Mouse (Mus musculus) fat pad, adult 2 months (tissue): ENCODE data around the gene Mmab.

Experiments used
- DNase-seq: peaks from one replicate; pipeline ENCODE4 v3.0.0-alpha.2; 2011; ENCODE audit warnings: low read depth, low spot score; ENCODE audit errors: extremely low read depth

Gene Mmab

GRCm38 (mm10) chr5:114443566-114444367, at the start of gene Mmab, which contains the start of gene Mvk:
Gene Mmab (minus strand): TSS chr5:114444060.
Gene Mvk (plus strand): TSS chr5:114444269.
- peak; percentile 97 for DNase-seq

DNA sequence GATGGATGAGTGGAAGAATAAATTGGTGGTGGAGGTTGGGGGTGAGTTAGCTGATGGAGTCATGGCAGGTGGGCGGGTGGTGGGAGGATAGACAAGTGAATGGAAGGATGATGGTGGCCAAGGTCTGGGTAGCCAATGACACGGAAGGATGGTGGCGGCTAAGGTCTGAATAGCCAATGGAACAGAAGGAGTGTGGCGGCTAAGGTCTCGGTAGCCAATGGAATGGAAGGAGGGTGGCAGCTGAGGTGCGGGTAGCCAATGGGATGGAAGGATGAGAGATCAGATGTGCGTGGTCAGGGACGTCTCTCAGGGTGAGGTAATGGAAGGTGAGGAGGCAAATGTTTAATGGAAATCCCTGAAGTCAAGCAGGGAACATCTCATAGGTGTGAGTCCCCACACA, 46.4 kb upstream of the Mmab start:
- no peak for DNase-seq

DNA sequence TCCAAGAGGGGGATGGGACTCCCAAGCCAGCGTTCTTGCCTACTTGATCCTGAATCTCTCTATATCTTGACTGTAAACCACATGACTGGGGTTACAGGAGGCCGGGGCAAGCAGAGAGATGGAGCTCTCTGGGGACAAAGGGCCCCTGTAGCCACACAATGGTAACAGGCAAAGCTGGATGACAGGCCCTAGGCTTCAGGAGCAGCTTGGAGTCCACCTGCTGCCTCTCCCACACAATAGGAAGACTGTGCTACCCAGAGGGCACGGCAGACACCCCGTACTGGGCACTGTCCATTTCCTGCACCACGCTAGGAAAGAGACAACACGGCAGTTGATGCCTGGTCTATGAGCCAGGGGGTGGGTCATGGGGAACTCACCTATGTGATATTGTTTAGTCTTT, 45.7 kb upstream of the Mmab start:
- no peak for DNase-seq

DNA sequence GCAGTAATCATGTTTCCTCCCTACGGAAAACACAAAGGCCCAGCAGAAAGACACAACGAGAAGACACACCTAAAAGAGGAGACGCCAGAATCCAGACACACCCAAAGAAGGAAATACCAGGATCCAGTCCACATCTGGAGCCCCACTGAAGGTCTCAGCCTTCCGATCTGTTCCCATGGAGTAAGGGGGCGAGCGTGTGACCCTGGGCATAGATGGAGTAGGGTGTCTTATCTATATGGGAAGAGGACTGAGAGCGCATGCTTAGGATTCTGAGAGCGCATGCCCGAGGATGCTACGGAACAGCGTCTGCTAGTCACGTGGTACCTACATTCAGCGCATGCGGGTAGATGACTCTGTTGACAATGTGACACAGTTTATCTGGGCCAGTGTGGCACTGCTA, 41.8 kb upstream of the Mmab start:
- DNase-seq, result no peak

DNA sequence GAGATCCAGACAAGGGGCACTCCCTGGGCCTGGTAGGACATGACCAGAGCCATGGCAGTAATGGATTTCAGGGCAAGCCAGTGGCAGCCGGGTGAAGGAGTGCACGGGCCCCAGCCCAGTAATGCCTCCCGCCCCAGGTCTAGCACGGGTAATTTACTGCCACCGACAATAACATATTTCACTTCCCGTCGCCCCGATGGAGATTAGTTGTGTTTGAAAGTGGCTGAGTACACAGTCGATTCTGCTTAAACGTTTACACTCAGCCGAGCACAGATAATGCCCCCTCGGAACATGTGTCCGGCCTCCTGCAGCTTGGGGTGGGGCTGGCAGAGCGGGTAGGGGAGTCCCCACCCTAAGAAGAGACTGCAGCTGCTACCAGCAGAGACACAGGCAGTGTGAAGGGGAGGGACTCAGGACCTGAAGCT, 38.7 kb upstream of the Mmab start:
- DNase-seq, result no peak

DNA sequence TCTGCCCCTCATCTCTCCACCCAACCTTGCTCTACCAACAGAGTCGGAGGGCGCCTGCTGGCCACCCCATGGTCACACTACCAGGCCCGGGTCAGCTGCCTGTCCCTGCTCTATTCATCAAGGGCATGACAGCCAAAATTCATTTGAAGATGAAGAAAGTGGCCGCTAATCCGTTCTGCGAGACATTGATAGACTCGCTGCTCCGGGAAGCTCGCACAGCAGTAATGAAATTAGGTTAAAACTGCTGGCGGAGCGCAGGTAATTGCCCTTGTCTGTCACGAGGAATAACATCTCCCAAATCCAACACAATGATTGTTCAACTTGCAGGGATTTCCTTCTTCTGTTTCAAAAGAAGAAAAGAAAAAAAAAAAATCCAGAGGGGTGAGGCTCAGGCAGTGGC, 34.4 kb upstream of the Mmab start:
- DNase-seq, result no peak

- no peak for DNase-seq
Measured at GRCm38 (mm10) chr5:114474741-114475491, 31.1 kb upstream of the Mmab start.

DNA sequence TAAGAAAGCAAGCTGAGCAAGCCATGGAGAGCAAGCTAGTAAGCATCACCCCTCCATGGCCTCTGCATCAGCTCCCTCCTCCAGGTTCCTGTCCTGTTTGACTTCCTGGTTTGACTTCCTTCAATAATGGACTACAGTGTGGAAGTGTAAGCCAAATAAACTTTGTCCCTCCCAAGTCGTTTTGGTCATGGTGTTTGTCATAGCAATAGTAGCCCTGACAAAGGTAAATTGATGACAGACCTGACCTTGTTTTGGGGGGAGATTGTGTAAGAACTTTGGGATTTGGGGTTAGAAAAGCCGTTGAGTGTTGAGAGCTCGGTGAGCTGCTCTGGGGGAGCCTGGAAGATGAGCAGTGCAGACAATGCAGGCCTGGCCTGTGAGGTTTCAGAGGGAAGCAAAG, 26.5 kb upstream of the Mmab start:
- DNase-seq, result no peak

DNA sequence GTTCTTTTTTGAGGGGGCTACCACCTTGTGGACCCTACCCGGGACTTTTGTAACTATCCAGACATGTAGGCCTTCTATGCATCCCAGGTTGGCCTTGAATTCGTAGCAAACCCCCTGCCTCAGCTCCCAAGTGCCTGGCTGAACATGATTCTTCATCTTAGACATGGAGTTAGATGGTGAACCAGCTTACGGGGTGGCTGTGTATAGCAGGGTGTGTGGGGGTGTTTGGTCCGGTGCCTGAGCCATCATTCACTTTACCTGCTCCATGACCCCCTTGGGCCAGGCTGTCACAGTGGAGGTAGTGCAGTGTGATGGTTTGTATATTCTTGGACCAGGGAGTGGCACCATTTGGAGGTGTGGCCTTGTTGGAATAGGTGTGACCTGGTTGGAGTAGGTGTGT, 24.1 kb upstream of the Mmab start:
- DNase-seq, result no peak

DNA sequence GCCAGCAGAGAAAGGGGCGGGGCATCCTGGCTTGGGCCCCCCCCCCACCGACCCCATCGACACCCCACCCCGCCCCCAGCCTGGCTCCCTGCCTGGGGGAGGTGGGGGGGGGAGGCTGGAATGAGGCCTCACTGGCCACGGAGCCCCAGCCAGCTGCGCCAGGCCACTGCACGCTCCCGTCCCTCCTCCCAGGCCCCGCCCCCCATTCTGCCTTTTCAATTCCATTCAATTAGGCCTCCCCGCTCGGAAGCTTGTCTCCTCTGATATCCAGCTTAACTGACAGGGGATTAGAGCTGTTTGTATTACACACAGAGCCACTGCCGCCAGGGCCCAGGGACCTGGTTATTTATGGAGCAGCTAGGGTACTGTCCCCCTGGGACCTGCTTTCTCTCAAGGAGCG, 23.6 kb upstream of the Mmab start:
- DNase-seq, result no peak

- DNase-seq, result no peak
Measured at GRCm38 (mm10) chr5:114467019-114467418, 23.2 kb upstream of the Mmab start.

DNA sequence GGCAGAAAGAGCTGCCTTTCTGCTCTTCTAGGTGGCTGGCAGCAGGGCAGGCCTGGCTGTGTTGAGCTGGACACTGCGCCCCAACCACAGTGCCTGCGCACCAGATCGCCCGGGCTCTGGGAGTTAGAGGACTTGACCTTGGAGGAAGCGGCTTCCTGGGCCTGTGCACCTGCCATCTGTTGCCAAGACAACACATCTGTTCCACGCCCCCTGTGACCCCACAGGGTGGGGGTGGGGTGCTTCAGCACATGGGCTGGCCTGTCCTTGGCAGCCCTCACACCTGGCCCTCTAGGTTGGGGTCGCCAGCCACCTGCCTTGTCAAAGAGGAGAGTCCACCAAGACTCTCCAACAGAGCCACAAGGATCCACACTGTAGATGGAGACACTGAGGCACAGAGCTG, 21.8 kb upstream of the Mmab start:
- DNase-seq, result no peak

DNA sequence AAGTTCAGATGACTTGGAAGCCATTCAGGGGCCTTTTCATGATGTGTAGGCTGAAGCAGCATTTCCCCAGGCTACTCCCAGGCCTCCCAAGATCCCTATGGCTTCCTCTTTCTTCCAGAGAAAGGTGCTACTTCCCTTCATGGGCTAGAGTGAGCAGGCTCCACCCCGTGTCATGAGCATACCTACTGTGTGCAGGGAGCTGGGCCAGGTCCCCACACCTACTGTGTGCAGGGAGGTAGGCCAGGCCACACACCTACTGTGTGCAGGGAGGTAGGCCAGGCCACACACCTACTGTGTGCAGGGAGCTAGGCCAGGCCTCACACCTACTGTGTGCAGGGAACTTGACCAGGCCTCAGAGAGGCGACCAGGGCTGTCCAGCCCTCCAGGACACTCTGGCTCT, 20.7 kb upstream of the Mmab start:
- no peak for DNase-seq

DNA sequence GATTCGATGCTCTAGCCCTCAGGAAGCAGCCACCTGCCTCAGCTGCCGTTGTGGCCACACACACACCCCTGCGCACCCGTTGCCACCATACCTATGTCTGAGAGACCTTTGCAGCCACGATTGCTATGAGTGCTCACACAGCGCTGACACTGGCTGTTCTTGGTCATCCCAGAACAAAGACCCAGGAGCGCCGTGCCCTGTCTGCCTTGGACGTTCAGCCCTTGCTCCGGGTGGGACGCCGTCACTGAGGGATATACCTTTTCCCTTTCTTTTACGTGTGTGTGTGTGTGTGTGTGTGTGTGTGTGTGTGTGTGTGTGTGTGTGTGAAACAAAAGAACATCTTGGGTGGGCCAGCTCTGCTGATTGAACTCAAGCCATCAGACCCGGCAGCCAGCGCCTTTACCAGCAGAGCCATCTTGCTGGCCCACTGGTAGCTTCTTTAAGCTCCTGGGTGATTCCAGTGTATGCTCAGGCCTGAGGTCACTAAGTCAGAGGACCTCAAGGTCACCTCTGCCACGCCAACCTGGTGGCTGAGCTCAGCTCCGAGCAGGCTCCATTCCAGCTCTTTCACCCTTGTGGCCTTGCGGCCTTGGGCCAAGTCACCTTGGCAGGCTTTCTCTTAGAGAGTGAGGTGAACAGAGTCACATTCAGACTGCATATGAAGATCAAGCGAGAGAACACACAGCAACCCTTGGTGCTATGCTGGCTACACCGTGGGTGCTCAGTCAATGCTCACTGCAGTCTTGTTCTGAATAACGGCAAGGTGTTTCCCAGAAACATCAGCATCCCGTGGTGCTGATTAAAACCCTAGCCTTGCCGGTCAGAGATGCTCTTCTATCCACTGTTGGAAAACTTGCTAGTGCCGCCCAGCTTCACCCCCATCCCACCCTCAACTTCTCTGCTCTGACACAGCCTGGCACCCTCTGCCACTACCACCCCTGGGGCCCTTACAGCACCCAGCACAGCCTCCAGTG, 18.5 kb upstream of the Mmab start:
- no peak for DNase-seq

DNA sequence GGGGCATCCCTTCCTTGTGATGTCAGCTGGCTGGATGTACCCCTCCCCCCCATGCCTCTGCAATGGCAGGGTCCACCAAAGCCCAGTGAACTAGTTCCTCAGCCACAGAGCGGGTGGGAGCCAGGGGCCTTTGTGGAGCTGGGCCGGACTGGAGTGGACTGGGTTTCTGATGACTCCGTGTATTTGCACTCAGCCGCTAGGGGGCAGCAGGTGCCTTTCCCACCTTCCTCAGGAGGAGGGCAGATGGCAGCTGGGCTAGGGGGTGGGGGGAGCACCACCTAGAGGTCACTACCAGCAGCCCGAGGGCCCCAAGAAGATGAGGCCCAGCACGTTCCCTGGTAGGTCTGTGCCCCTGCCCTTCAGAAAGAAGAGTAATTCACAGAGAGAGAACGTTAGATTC, 17.4 kb upstream of the Mmab start:
- DNase-seq, result no peak

DNA sequence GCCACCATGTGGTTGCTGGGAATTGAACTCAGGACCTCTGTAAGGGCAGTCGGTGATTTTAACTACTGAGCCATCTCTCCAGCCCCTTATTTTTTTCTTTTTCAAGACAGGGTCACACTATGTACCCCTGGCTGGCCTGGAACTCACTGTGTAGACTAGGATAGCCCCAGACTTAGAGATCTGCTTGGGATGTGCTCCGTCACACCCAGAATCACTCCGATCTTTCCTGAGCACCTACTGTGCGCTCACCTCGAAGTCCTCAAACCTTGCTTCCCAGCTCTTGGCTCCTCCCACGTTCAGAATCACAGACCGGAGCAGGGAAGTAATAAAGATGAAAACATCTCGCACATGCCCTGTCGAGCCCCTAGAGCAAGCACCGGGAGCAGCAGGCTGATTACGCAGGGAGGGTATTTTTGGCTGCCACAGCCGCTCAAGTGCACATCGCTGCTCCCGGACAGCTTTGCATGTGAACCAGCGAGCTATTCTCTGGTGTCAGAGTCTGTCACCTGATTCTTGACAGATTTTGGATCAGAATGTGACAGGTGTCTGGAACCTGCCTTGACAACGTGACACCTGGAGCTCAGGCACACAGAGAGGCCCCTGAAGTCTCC, 13.2 kb upstream of the Mmab start:
- DNase-seq, result no peak

DNA sequence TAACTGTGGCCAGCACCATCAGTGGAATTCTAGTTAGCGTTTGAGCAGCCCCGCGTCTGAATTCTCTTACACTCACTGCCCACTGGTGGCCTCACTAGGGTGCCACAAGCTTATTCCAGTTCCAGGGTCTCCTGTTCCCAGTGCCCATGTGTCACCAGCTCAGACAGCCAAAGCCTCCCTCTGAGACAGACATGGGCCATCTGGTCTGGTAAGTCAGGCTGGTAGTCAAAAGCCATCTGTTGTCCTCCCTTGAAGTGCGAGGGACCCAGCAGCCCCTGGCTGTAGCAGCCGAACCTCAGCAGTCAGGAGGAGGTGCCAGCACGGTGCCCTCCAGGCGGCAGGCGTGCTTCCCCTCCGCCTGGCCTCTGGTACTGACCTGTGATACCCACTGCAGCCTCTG, 12.4 kb upstream of the Mmab start:
- DNase-seq, result no peak

- DNase-seq, result no peak
Measured at GRCm38 (mm10) chr5:114449011-114449410, 5.2 kb upstream of the Mmab start.

DNA sequence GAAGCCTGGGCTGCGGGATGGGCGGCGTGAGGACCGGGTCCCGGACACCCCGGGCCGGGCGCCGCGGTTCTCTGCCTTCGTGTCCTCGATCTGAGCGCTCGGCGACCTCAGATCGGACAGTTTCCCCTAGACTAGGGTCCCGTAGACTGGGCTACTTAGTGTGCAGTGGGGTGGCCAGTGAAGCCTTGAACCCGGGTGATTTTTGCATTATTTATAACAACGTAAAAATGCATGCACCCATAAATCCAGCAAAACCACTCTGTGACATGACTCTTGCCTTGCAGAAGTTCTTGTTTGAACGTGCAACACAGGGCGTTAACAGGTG, 470 bp upstream of the Mmab start:
- no peak for DNase-seq

- peak; percentile 95 for DNase-seq
Measured at GRCm38 (mm10) chr5:114435588-114435987, 8.3 kb downstream of the Mmab start.

GRCm38 (mm10) chr5:114434359-114434758, 9.5 kb downstream of the Mmab start:
- DNase-seq, result no peak
